Mouse (Mus musculus): ENCODE measurements at regions not wholly inside any gene's neighbourhood (a gene's known extent, or its start where the extent isn't known, plus 50 kb on each side); places are given as distances from the start of the nearest gene placed in this dataset.

DNA sequence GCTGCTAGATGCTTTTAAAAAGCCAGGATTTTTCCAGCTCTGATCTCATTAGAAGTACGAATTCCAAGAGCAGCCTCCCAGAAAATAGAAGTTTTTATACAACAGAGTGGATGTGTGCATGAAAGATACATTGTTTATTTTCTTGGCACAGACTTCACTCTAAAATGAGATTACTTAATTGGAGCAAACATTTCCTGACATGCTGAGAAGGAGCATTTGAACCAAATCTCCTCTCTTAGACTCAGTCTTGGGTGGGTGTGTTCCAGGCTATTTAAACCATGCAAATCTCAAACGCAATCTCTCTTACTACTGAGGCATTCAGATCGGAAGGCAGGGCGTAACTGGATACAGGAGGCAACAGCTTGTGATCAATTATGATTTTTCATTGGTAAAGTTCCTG lies 59.2 kb downstream of the Foxd1 start:
- Histone ChIP-seq H3K36me3 (ENCODE audit: control insufficient read depth, insufficient read depth) (no peaks in the 10 kb centered on the region), H3ac (ENCODE audit: control insufficient read depth, insufficient read length, low read depth) (no peak overlapping the region), H3K79me2 (ENCODE audit: control insufficient read depth, insufficient read depth) (no peaks in the 10 kb centered on the region), H3K27me3 (ENCODE audit: control insufficient read depth, insufficient read depth, insufficient read length) (peaks cover 5% of the 10 kb centered on the region), H3K79me3 (ENCODE audit: low read depth) (no peaks in the 10 kb centered on the region), H3K4me3 (ENCODE audit: insufficient read depth, poor library complexity, severe bottlenecking) (no peak overlapping the region)
- TF ChIP-seq FOSL1 (IDR thresholded peaks at IDR 0.05; ENCODE audit: insufficient read depth, low read length, poor library complexity, severe bottlenecking), result no peak
- no peak for TF ChIP-seq MAX (IDR thresholded peaks at IDR 0.05)
- TF ChIP-seq MYOD1 (IDR thresholded peaks at IDR 0.05; ENCODE audit: control insufficient read depth, insufficient read length, low read depth), result no peak
- no peak for TF ChIP-seq USF1 (IDR thresholded peaks at IDR 0.05; ENCODE audit: low read depth)
- TF ChIP-seq CTCF (IDR thresholded peaks at IDR 0.05; ENCODE audit: control insufficient read depth, insufficient read depth, insufficient read length), result no peak
- TF ChIP-seq CEBPB (IDR thresholded peaks at IDR 0.05; ENCODE audit: low read depth), result no peak

All from C2C12 (cell line).